Mouse (Mus musculus) kidney, postnatal 0 days (tissue): ENCODE measurements at regions not wholly inside any gene's neighbourhood (a gene's known extent, or its start where the extent isn't known, plus 50 kb on each side); places are given as distances from the start of the nearest gene placed in this dataset.

Source experiments
- ATAC-seq: fragments of 200-750 bp; cut with Nextera tagmentation; replicated peaks from 2 replicates; pipeline ENCODE4 v1.8.0; 2017; ENCODE audit warnings: low read depth, moderate number of reproducible peaks, moderate TSS enrichment, moderate library complexity; ENCODE audit not compliant: low FRiP score
- DNase-seq: peaks from one replicate; pipeline ENCODE4 v3.0.0-alpha.2; 2016; ENCODE audit warnings: low spot score
- H3K27ac ChIP-seq: fragments of 300-500 bp; sonication (generic); 2 replicates; pipeline ENCODE4 v1.5.1; 2014; ENCODE audit warnings: mild to moderate bottlenecking
- H3K27me3 ChIP-seq: fragments of 300-500 bp; sonication (generic); 2 replicates; pipeline ENCODE4 v1.6.1; 2014; ENCODE audit warnings: low read length, mixed read lengths; ENCODE audit not compliant: insufficient read depth
- H3K36me3 ChIP-seq: fragments of 300-500 bp; sonication (generic); 2 replicates; pipeline ENCODE4 v1.6.1; 2014; ENCODE audit warnings: low read length, mixed read lengths; ENCODE audit not compliant: insufficient read depth
- H3K4me1 ChIP-seq: fragments of 300-500 bp; sonication (generic); replicated peaks from 2 replicates; pipeline ENCODE4 v1.6.1; 2014; ENCODE audit warnings: antibody characterized with exemption, low read length, mixed read lengths; ENCODE audit not compliant: insufficient read depth
- H3K4me2 ChIP-seq: fragments of 300-500 bp; sonication (generic); 2 replicates; pipeline ENCODE4 v1.6.1; 2014; ENCODE audit warnings: mild to moderate bottlenecking, low read length, moderate library complexity, mixed read lengths
- H3K4me3 ChIP-seq: fragments of 300-500 bp; sonication (generic); replicated peaks from 2 replicates; pipeline ENCODE4 v1.5.1; 2014; ENCODE audit warnings: low read depth, low read length
- H3K9ac ChIP-seq: fragments of 300-500 bp; sonication (generic); 2 replicates; pipeline ENCODE4 v1.6.1; 2014; ENCODE audit warnings: low read depth, low read length
- H3K9me3 ChIP-seq: fragments of 300-500 bp; sonication (generic); replicated peaks from 2 replicates; pipeline ENCODE4 v1.6.1; 2016; ENCODE audit warnings: low read length, inconsistent platforms, mixed read lengths
- CTCF ChIP-seq: IDR thresholded peaks from 2 replicates; pipeline ENCODE4 v1.5.1; 2016; ENCODE audit warnings: antibody characterized with exemption, low read depth, mild to moderate bottlenecking, moderate library complexity
- WGBS: fragments of 180-500 bp; shearing (Covaris S2); extraction: QIAGEN DNeasy Blood & Tissue Kit; methylation state at CpG from one replicate; pipeline ENCODE4 v1.1.7; 2014; 5-methylcytosine and 5-hydroxymethylcytosine counted together

DNA sequence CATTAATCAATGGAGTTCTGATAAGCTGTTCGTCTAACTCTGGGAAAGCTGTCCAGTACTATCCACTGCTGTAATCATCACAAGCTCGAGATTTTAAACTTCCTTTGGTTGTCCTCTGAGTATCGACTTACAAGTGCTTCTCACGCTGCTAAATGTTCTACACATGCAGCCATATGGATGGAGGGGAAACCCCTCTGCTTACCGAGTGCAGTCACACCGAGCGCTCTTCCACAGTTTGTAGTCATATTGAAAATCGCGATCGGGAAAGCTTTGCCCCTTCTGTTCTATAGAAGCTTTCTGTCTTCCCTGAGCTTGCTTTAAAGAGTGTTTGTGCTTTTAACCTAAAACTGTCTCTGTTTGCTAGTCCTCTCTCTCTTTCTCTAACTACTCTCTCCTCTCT lies 57.8 kb downstream of the Degs1 start:
- ATAC-seq, result no peak
- no peaks in the 10 kb centered on the region for H3K4me1 ChIP-seq
- H3K4me2 ChIP-seq, result no peak overlapping the region
- H3K27ac ChIP-seq, result no peak overlapping the region
- no peak overlapping the region for H3K9ac ChIP-seq
- H3K27me3 ChIP-seq, result no peaks in the 10 kb centered on the region
- no peak for DNase-seq
- 55% methylated on average over 10 of the region's 10 CpGs for whole genome bisulfite sequencing
- no peak for TF ChIP-seq CTCF
- H3K36me3 ChIP-seq, result no peaks in the 10 kb centered on the region
- H3K9me3 ChIP-seq, result no peaks in the 10 kb centered on the region
- H3K4me3 ChIP-seq, result no peak overlapping the region

DNA sequence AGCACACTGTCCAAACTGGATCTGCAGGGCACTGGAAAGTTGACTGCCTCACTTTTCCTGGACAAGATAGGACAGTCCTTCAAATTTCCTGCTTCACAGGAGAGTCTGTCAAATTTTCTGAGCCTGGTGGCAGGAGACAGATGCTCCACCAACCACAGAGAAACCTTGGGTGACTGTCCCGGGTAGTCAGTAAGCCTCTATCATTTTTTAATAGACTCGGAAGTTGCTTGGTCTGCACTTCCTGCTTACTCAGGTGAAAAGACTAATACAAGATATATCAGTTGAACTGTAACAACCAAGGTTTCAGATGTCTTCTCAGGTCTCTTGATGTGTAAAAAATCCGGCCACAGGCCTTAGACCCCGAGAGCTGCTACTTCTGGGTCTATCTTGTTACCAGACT lies 58.8 kb downstream of the Degs1 start:
- DNase-seq (peak; percentile 49), ATAC-seq (no peak)
- Histone ChIP-seq H3K4me1 (no peaks in the 10 kb centered on the region), H3K27ac (0 out of 2 replicates have a peak overlapping the region, but pooled peaks have one; percentile 6), H3K27me3 (no peaks in the 10 kb centered on the region), H3K9ac (no peak overlapping the region), H3K4me2 (no peak overlapping the region), H3K9me3 (no peaks in the 10 kb centered on the region), H3K4me3 (no peak overlapping the region), H3K36me3 (no peaks in the 10 kb centered on the region)
- WGBS, result 35% methylated on average over 4 of the region's 4 CpGs
- TF ChIP-seq CTCF, result no peak
